Mouse (Mus musculus) CH12.LX (cell line): ENCODE results near the gene Ccdc83. TPM values are rescaled to one million over a fixed set of nuclear protein-coding genes. Genes with fewer than 3 reads are reported as not detected.

Experiments used
- DNase-seq: peaks from one replicate; pipeline ENCODE4 v3.0.0-alpha.2; 2013; ENCODE audit errors: extremely low read depth
- H3K27ac ChIP-seq: 2 replicates; pipeline ENCODE4 v1.5.1; 2012; ENCODE audit warnings: low read depth, mild to moderate bottlenecking, control low read depth, moderate library complexity; ENCODE audit not compliant: insufficient read depth
- H3K27me3 ChIP-seq: replicated peaks from 2 replicates; pipeline ENCODE3; 2012; ENCODE audit warnings: inconsistent platforms
- H3K36me3 ChIP-seq, 2 experiments: replicated peaks in 1 of 2; 2 replicates each; pipeline versions ENCODE3 to v1.6.1; 2012; ENCODE audit warnings: inconsistent platforms in 1 of 2, low read length in 1 of 2, mild to moderate bottlenecking in 1 of 2, mixed read lengths in 1 of 2, moderate library complexity in 1 of 2; ENCODE audit not compliant: control insufficient read depth in 1 of 2, insufficient read depth in 1 of 2
- H3K4me1 ChIP-seq, 2 experiments: 2 replicates each; pipeline ENCODE4 v1.6.1; 2012; ENCODE audit warnings: inconsistent platforms in 1 of 2, moderate library complexity in 1 of 2; ENCODE audit not compliant: insufficient read depth in 2 of 2, control insufficient read depth in 1 of 2
- H3K4me2 ChIP-seq: 2 replicates; pipeline ENCODE4 v1.6.1; 2012; ENCODE audit warnings: low read depth, mild to moderate bottlenecking, control low read depth; ENCODE audit not compliant: poor library complexity, insufficient read depth, severe bottlenecking
- H3K4me3 ChIP-seq, 3 experiments: fragments of 150-350 bp in 1 of 3; sonication (generic) in 1 of 3; replicated peaks in 1 of 3; 2 replicates each; pipeline versions ENCODE3 to v1.5.1; 2011 to 2012; ENCODE audit warnings: low read depth in 2 of 3, low read length in 2 of 3, mild to moderate bottlenecking in 2 of 3, moderate library complexity in 2 of 3, control low read depth in 1 of 3, improper control_type of control experiment in 1 of 3, inconsistent platforms in 1 of 3, mixed read lengths in 1 of 3; ENCODE audit not compliant: poor library complexity in 1 of 3
- H3K79me2 ChIP-seq: replicated peaks from 2 replicates; pipeline ENCODE4 v1.6.1; 2012; ENCODE audit warnings: mild to moderate bottlenecking, moderate library complexity; ENCODE audit not compliant: control insufficient read depth, poor library complexity, insufficient read depth, severe bottlenecking; ENCODE audit errors: extremely low read depth
- H3K9ac ChIP-seq: 2 replicates; pipeline ENCODE4 v1.6.1; 2012; ENCODE audit warnings: low read depth, mild to moderate bottlenecking, control low read depth, moderate library complexity; ENCODE audit not compliant: insufficient read depth
- H3K9me3 ChIP-seq: replicated peaks from 2 replicates; pipeline ENCODE3; 2012; ENCODE audit warnings: low read length, inconsistent platforms, mixed read lengths
- BHLHE40 ChIP-seq: IDR thresholded peaks from 2 replicates; pipeline ENCODE4 v1.6.1; 2011; ENCODE audit warnings: mild to moderate bottlenecking, low read depth, low read length, improper control_type of control experiment
- CHD1 ChIP-seq: IDR thresholded peaks from 2 replicates; pipeline ENCODE4 v1.6.1; 2012; ENCODE audit warnings: low read depth, low read length, improper control_type of control experiment, inconsistent platforms
- CHD2 ChIP-seq: IDR thresholded peaks from 2 replicates; pipeline ENCODE4 v1.6.1; 2011; ENCODE audit warnings: low read length, improper control_type of control experiment
- CTCF ChIP-seq, 2 experiments: IDR thresholded peaks in 1 of 2; conservative IDR thresholded peaks in 1 of 2; 2 replicates each; pipeline ENCODE4 v1.5.1; 2011 to 2012; ENCODE audit warnings: low read depth in 2 of 2, low read length in 2 of 2, improper control_type of control experiment in 1 of 2, inconsistent platforms in 1 of 2, mild to moderate bottlenecking in 1 of 2, moderate library complexity in 1 of 2
- ELF1 ChIP-seq: IDR thresholded peaks from 2 replicates; pipeline ENCODE4 v1.6.1; 2014; ENCODE audit warnings: low read depth, mild to moderate bottlenecking, inconsistent platforms, low read length, improper control_type of control experiment
- IRF4 ChIP-seq: IDR thresholded peaks from 2 replicates; pipeline ENCODE4 v1.6.1; 2014; ENCODE audit warnings: low read depth, mild to moderate bottlenecking, inconsistent platforms, low read length, improper control_type of control experiment
- JUN ChIP-seq: IDR thresholded peaks from 2 replicates; pipeline ENCODE4 v1.6.1; 2011; ENCODE audit warnings: low read depth, mild to moderate bottlenecking, low read length, improper control_type of control experiment, moderate library complexity; ENCODE audit not compliant: insufficient read depth
- JUND ChIP-seq: conservative IDR thresholded peaks from 2 replicates; pipeline ENCODE4 v1.6.1; 2011; ENCODE audit warnings: low read depth, low read length, improper control_type of control experiment
- KAT2A ChIP-seq: IDR thresholded peaks from 2 replicates; pipeline ENCODE4 v1.6.1; 2012; ENCODE audit warnings: low read length, improper control_type of control experiment, inconsistent platforms; ENCODE audit not compliant: insufficient replicate concordance
- MAFK ChIP-seq: IDR thresholded peaks from 2 replicates; pipeline ENCODE4 v1.6.1; 2011; ENCODE audit warnings: low read length, improper control_type of control experiment; ENCODE audit not compliant: insufficient replicate concordance
- MEF2A ChIP-seq: IDR thresholded peaks from 2 replicates; pipeline ENCODE4 v1.6.1; 2014; ENCODE audit warnings: low read depth, mild to moderate bottlenecking, inconsistent platforms, low read length, improper control_type of control experiment, borderline replicate concordance
- MXI1 ChIP-seq: IDR thresholded peaks from 2 replicates; pipeline ENCODE4 v1.6.1; 2011; ENCODE audit warnings: mild to moderate bottlenecking, low read depth, low read length, improper control_type of control experiment
- MYC ChIP-seq: IDR thresholded peaks from 2 replicates; pipeline ENCODE4 v1.6.1; 2011; ENCODE audit warnings: low read depth, mild to moderate bottlenecking, improper control_type of control experiment, low read length
- NELFE ChIP-seq: IDR thresholded peaks from 2 replicates; pipeline ENCODE4 v1.6.1; 2011; ENCODE audit warnings: low read depth, low read length, improper control_type of control experiment
- NRF1 ChIP-seq: IDR thresholded peaks from 2 replicates; pipeline ENCODE4 v1.6.1; 2014; ENCODE audit warnings: low read depth, mild to moderate bottlenecking, inconsistent platforms, low read length, improper control_type of control experiment, moderate library complexity
- PAX5 ChIP-seq: IDR thresholded peaks from 2 replicates; pipeline ENCODE4 v1.6.1; 2012; ENCODE audit warnings: low read length, inconsistent platforms, mixed read lengths
- POLR2AphosphoS2 ChIP-seq: IDR thresholded peaks from 2 replicates; pipeline ENCODE4 v1.6.1; 2011; ENCODE audit warnings: low read depth, low read length, improper control_type of control experiment
- SMC3 ChIP-seq: IDR thresholded peaks from 2 replicates; pipeline ENCODE4 v1.6.1; 2011; ENCODE audit warnings: low read depth, low read length, improper control_type of control experiment
- TBP ChIP-seq: conservative IDR thresholded peaks from 2 replicates; pipeline ENCODE4 v1.6.1; 2011; ENCODE audit warnings: low read depth, low read length, improper control_type of control experiment
- TCF12 ChIP-seq: IDR thresholded peaks from 2 replicates; pipeline ENCODE4 v1.6.1; 2014; ENCODE audit warnings: low read depth, mild to moderate bottlenecking, inconsistent platforms, low read length, improper control_type of control experiment
- UBTF ChIP-seq: IDR thresholded peaks from 2 replicates; pipeline ENCODE4 v1.6.1; 2012; ENCODE audit warnings: low read depth, mild to moderate bottlenecking, inconsistent platforms, low read length, improper control_type of control experiment, moderate library complexity
- USF1 ChIP-seq: IDR thresholded peaks from 2 replicates; pipeline ENCODE4 v1.6.1; 2014; ENCODE audit warnings: low read depth, mild to moderate bottlenecking, inconsistent platforms, low read length, improper control_type of control experiment
- ZKSCAN1 ChIP-seq: IDR thresholded peaks from 2 replicates; pipeline ENCODE4 v1.6.1; 2012; ENCODE audit warnings: low read depth, inconsistent platforms, low read length, improper control_type of control experiment, borderline replicate concordance
- ZMIZ1 ChIP-seq: IDR thresholded peaks from 2 replicates; pipeline ENCODE4 v1.6.1; 2012; ENCODE audit warnings: low read depth, mild to moderate bottlenecking, inconsistent platforms, low read length, improper control_type of control experiment
- ZNF384 ChIP-seq: IDR thresholded peaks from 2 replicates; pipeline ENCODE4 v1.6.1; 2012; ENCODE audit warnings: low read depth, low read length, improper control_type of control experiment, inconsistent platforms
- dilution Hi-C: fragments of 300-500 bp; cut with MboI; formaldehyde crosslinking; loops from 2 replicates; pipeline ENCODE4 v1.14.3; 2020; ENCODE audit warnings: low sequenced_read_pairs; ENCODE audit not compliant: extremely low pct_unique_long_range_greater_than_20kb, extremely low pct_ligation_motif_present
- in situ Hi-C: fragments of 300-500 bp; cut with MboI; formaldehyde crosslinking; loops from 3 replicates; pipeline ENCODE4 v1.14.3; 2019; ENCODE audit warnings: low sequenced_read_pairs, low pct_ligation_motif_present, low pct_unique_long_range_greater_than_20kb, mixed read lengths
- polyA plus RNA-seq: library from polyadenylated mRNA; unstranded; fragments of >175 nt; gene quantifications from 2 replicates; pipeline ENCODE4 v1.2.1, GENCODE M21; 2012; ENCODE audit warnings: low read depth; ENCODE audit not compliant: insufficient read length
- total RNA-seq, 2 experiments: library from RNA; depleted of rRNA; stranded (reverse); fragments of 300-350 nt in 1 of 2; fragments of >200 nt in 1 of 2; gene quantifications; 2 replicates each; pipeline ENCODE4 v1.2.3; 2012 to 2014

Gene Ccdc83
- total and polyA plus RNA-seq, 3 experiments, result not detected

DNA sequence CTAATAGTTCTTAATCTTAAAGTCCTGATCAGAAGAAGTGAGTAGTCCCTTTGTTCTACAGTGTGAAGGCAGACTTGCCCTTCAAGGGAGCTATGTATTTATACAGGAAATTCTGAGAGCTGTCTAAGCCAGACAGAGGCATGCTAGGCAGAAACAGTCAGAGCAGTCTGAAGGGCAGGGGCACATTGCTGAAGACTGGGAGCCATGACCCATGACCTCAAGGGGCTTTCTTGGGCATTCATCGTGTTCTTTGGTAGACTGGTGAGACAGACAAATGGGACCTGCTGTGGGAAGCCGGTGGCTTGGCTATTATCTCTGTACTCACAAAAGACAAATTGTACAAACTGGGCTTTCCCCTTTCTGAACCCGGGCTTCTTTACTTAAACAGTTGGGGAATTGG is 40.5 kb upstream of the Ccdc83 start:
- dilution Hi-C loops, result no loop called here
- no peak overlapping the region for H3K4me3 ChIP-seq
- H3K27ac ChIP-seq, result no peak overlapping the region
- no peaks in the 10 kb centered on the region for H3K36me3 ChIP-seq
- peaks cover 2 to 4% of the 10 kb centered on the region in 2 experiments; a peak in 2 of 4 replicates for H3K4me1 ChIP-seq
- no peaks in the 10 kb centered on the region for H3K79me2 ChIP-seq
- no peak overlapping the region for H3K4me2 ChIP-seq
- no peak overlapping the region for H3K9ac ChIP-seq
- TF ChIP-seq SMC3 (no peak), CHD1 (no peak), MEF2A (no peak), ZNF384 (no peak), CTCF (conservative IDR thresholded peaks at IDR 0.05 in 1 of 2, IDR thresholded peaks at IDR 0.05 in 1 of 2; ENCODE audit: low read depth in 2 of 2, low read length in 2 of 2) (no peak), MYC (no peak), JUND (no peak), KAT2A (no peak), UBTF (no peak), TBP (no peak), NRF1 (no peak), JUN (no peak), IRF4 (no peak)
- TF ChIP-seq, all 38 proteins: peak for 0
- Histone ChIP-seq H3K27me3 (no peaks in the 10 kb centered on the region), H3K9me3 (no peaks in the 10 kb centered on the region)
- in situ Hi-C loops, result no loop called here
- DNase-seq, result no peak

DNA sequence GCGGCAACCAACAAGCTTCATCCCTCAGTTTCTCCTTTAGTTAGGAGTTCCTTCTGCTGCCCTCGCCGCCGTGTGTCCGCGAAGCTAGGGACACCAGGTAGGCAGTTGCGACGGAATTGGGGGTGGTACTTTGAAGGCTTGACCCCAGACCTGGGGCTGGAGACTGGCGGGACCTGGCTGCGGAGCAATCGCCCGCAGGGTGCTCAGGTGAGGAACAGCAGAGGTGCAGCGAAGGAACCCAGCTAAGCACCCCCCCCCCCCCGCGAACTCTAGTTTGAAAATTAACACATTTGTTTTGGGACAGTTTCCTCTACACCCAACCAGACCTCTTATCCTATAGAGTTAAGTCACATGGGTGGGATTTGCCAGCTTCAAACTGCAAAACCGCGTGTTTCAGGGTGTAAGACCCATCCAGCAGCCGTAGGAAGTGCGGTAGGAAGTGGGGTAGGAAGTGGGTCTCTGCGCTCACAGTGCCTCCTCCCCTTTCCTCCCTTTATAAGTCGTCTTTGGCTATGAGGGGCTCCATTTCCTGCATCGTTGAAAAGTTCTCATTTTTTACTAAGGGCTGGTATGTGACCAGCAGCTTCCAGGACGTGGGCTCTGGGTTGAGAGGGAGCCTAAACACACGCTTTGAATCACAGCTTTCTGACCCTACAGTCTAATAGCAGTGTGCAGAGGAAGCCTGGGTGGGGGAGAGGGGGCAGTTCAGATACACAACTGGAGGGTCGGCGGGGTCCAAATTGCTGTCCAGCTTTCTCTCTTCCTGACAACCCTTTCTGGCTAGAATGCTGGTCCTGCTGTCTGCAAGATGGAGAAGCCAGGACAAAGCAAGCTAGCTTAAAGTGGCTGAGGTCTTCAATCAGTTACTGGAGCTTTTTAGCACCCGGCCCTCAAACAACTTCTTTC is 37.3 kb upstream of the Ccdc83 start:
- Histone ChIP-seq H3K27ac (no peak overlapping the region), H3K27me3 (no peaks in the 10 kb centered on the region), H3K4me3 (peak overlapping the region in 1 of 3 experiments; percentile 51), H3K79me2 (no peaks in the 10 kb centered on the region), H3K4me1 (peaks cover 2 to 15% of the 10 kb centered on the region in 2 experiments; a peak in 3 of 4 replicates), H3K36me3 (no peaks in the 10 kb centered on the region), H3K4me2 (peak overlapping the region; percentile 93), H3K9ac (peak overlapping the region; percentile 23; the same call in 1 of the 2 replicates), H3K9me3 (no peaks in the 10 kb centered on the region)
- dilution Hi-C loops, result no loop called here
- in situ Hi-C loops, result no loop called here
- TF ChIP-seq TCF12 (no peak), ZMIZ1 (no peak), MXI1 (no peak), NELFE (no peak), USF1 (no peak), ZNF384 (no peak), ELF1 (no peak), CHD2 (no peak), ZKSCAN1 (no peak), POLR2AphosphoS2 (no peak), MAFK (no peak), BHLHE40 (no peak), PAX5 (no peak)
- DNase-seq, result no peak
